Mouse (Mus musculus) kidney, adult 2 months (tissue): ENCODE measurements at regions not wholly inside any gene's neighbourhood (a gene's known extent, or its start where the extent isn't known, plus 50 kb on each side); places are given as distances from the start of the nearest gene placed in this dataset.

ENCODE experiments used
- CTCF ChIP-seq: fragments of 200-500 bp; conservative IDR thresholded peaks from 2 replicates; pipeline ENCODE4 v1.5.1; 2011; ENCODE audit warnings: low read depth, mild to moderate bottlenecking, control low read depth, low read length, moderate library complexity, mixed read lengths; ENCODE audit not compliant: insufficient read depth, insufficient read length
- POLR2A ChIP-seq: fragments of 200-500 bp; IDR thresholded peaks from one replicate; pipeline ENCODE4 v1.6.1; 2011; ENCODE audit warnings: low read depth, low read length, control low read depth

DNA sequence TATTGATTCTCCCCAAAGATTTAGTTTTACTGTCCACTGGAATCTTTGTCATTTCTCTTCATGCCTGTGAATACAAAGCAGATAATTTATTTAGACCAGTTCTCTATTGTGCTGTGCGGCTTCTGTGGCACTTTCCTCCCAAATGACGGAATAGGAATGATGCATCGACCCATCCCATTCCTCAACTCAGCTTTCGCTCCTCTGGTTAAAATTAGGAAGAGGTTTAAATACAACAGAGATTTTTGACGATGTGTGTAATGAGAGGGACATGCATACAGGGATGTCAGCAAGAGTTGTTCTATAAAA lies 187.2 kb upstream of the Tsc22d2 start:
- TF ChIP-seq POLR2A, result no peak
- no peak for TF ChIP-seq CTCF
